Mouse (Mus musculus) C2C12 (cell line): ENCODE results near the gene Prdm11. TPM values are rescaled to one million over a fixed set of nuclear protein-coding genes. Genes with fewer than 3 reads are reported as not detected.

ENCODE experiments used
- H3K27me3 ChIP-seq: one replicate; pipeline ENCODE4 v1.6.1; 2011; ENCODE audit not compliant: control insufficient read depth, insufficient read depth, insufficient read length
- H3K36me3 ChIP-seq: one replicate; pipeline ENCODE4 v1.6.1; 2011; ENCODE audit not compliant: control insufficient read depth, insufficient read depth
- H3K4me3 ChIP-seq: one replicate; pipeline ENCODE4 v1.5.1; 2011; ENCODE audit warnings: mild to moderate bottlenecking, control low read depth; ENCODE audit not compliant: poor library complexity, insufficient read depth, severe bottlenecking
- H3K79me2 ChIP-seq: one replicate; pipeline ENCODE4 v1.6.1; 2011; ENCODE audit not compliant: control insufficient read depth, insufficient read depth
- H3K79me3 ChIP-seq: one replicate; pipeline ENCODE4 v1.6.1; 2011; ENCODE audit warnings: low read depth, control low read depth
- H3ac ChIP-seq: one replicate; pipeline ENCODE3; 2011; ENCODE audit warnings: low read depth; ENCODE audit not compliant: control insufficient read depth, insufficient read length
- CEBPB ChIP-seq: IDR thresholded peaks from one replicate; pipeline ENCODE4 v1.6.1; 2011; ENCODE audit warnings: low read depth, mild to moderate bottlenecking, control low read depth, moderate library complexity
- CTCF ChIP-seq: IDR thresholded peaks from one replicate; pipeline ENCODE4 v1.5.1; 2011; ENCODE audit not compliant: control insufficient read depth, insufficient read depth, insufficient read length
- FOSL1 ChIP-seq: IDR thresholded peaks from one replicate; pipeline ENCODE4 v1.8.0; 2011; ENCODE audit warnings: mild to moderate bottlenecking, low read length; ENCODE audit not compliant: poor library complexity, insufficient read depth, severe bottlenecking
- MAX ChIP-seq: IDR thresholded peaks from one replicate; pipeline ENCODE4 v1.6.1; 2011; ENCODE audit warnings: mild to moderate bottlenecking, control low read depth
- MYOD1 ChIP-seq: IDR thresholded peaks from one replicate; pipeline ENCODE4 v1.6.1; 2011; ENCODE audit warnings: low read depth; ENCODE audit not compliant: control insufficient read depth, insufficient read length
- MYOG ChIP-seq: IDR thresholded peaks from one replicate; pipeline ENCODE4 v1.6.1; 2011; ENCODE audit not compliant: control insufficient read depth, insufficient read length; ENCODE audit errors: extremely low read depth
- USF1 ChIP-seq: IDR thresholded peaks from one replicate; pipeline ENCODE4 v1.6.1; 2011; ENCODE audit warnings: low read depth, mild to moderate bottlenecking, control low read depth, moderate library complexity
- polyA plus RNA-seq: library from polyadenylated mRNA; unstranded; fragments of >200 nt; fragmentation: generic; extraction: Trizol; gene quantifications from one replicate; pipeline ENCODE4 v1.2.1, GENCODE M21; 2012; ENCODE audit warnings: missing spikeins

Prdm11 gene
- polyA plus RNA-seq, 1 experiment, result 2.7 TPM

DNA sequence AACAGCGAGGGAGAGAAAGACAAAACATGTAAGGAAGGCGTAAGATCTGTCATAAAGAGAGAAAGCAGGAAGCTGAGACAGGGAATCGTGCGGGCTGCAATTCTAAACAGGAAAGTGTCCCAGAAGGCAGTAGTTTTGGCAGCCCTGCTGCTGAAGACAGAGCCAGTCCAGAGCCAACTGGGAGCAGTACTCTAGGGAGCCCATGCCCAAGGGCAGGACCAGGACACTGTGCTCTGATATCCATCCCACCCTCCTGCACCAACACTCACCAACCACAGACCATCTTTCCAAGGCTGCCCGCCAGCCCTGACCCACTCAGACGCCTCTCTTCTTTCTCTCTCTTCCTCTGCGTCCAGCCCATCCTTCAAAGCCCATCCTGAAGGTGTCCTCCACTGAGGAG, 5.1 kb downstream of the Prdm11 start:
- no peaks in the 10 kb centered on the region for H3K79me2 ChIP-seq
- no peaks in the 10 kb centered on the region for H3K27me3 ChIP-seq
- no peak overlapping the region for H3ac ChIP-seq
- no peak overlapping the region for H3K4me3 ChIP-seq
- H3K36me3 ChIP-seq, result no peaks in the 10 kb centered on the region
- H3K79me3 ChIP-seq, result peaks cover 2% of the 10 kb centered on the region
- TF ChIP-seq CTCF (no peak), MYOG (no peak), MYOD1 (no peak), USF1 (no peak), MAX (no peak), CEBPB (no peak)

DNA sequence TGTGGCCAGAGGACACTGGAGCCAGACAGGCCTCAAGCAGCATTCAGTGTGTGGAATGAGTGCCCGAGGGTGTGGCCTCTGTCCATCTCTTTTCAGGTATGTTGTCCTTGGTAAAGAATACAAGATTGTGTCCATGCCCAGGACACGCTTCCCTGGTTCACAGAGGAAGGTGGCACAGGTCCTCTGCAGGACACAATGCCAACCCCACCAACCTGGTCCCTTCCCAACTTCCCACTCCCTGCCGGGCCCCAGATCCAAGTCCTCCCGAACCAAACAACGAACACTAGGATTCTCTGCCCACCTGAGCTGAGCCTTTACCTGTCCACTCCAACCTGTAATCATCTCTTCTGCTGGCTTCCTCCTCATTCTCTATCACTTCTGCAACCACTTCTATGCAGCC, 6.3 kb downstream of the Prdm11 start:
- H3K27me3 ChIP-seq, result no peaks in the 10 kb centered on the region
- TF ChIP-seq CTCF (no peak), MYOD1 (no peak), CEBPB (no peak), MYOG (no peak), FOSL1 (no peak), USF1 (no peak), MAX (no peak)
- peaks cover 2% of the 10 kb centered on the region for H3K79me3 ChIP-seq
- no peak overlapping the region for H3K4me3 ChIP-seq
- H3K79me2 ChIP-seq, result no peaks in the 10 kb centered on the region
- H3K36me3 ChIP-seq, result no peaks in the 10 kb centered on the region
- no peak overlapping the region for H3ac ChIP-seq

DNA sequence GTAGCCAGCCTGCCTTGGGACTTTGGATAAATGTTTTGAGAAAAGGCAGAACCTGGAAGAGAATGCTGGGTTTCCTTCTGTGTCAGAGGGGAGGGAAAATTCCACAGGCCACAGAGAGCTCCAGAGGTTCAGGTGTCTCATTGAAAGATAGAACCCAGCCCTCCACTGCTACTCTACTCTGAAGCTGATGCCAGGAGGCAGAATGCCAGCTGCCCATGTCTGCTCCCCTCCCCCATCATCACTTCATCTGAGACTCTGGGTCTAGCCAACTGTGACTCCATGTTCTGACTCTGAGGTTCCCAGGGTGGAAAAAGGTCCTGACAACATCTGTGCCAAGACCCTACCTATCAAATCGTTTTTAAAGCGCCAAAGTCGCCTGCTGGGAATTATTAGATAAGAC, 6.9 kb downstream of the Prdm11 start:
- H3ac ChIP-seq, result no peak overlapping the region
- TF ChIP-seq MAX (no peak), MYOD1 (no peak), USF1 (no peak), MYOG (no peak), CEBPB (no peak), FOSL1 (no peak), CTCF (no peak)
- no peaks in the 10 kb centered on the region for H3K36me3 ChIP-seq
- H3K79me2 ChIP-seq, result no peaks in the 10 kb centered on the region
- H3K79me3 ChIP-seq, result peaks cover 2% of the 10 kb centered on the region
- H3K27me3 ChIP-seq, result no peaks in the 10 kb centered on the region
- H3K4me3 ChIP-seq, result no peak overlapping the region

DNA sequence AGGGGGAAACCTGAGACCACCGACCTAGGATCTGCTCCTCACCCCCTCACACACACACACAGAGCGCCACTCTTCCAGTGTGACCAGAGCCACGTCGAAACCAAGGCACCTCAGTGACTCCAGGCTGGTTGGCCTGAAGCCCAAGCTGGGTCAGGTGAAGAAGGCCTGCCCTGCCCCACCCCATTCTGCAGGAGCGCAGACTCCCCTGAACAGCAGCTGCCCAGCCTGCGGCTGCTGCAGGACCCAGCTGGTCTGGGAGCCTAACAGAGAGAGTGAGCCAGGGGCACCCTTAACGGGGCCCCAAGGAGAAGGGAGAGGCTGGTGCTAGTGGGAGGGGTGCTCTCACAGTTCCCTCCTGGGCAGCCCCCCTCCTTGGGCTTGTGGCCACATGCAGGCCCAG, 10.3 kb downstream of the Prdm11 start:
- no peak overlapping the region for H3ac ChIP-seq
- no peaks in the 10 kb centered on the region for H3K27me3 ChIP-seq
- no peaks in the 10 kb centered on the region for H3K79me3 ChIP-seq
- no peak overlapping the region for H3K4me3 ChIP-seq
- no peak for TF ChIP-seq CEBPB
- TF ChIP-seq MYOG, result no peak
- TF ChIP-seq FOSL1, result no peak
- TF ChIP-seq MYOD1, result no peak
- no peak for TF ChIP-seq MAX
- TF ChIP-seq CTCF, result no peak
- TF ChIP-seq USF1, result no peak
- H3K79me2 ChIP-seq, result no peaks in the 10 kb centered on the region
- no peaks in the 10 kb centered on the region for H3K36me3 ChIP-seq

DNA sequence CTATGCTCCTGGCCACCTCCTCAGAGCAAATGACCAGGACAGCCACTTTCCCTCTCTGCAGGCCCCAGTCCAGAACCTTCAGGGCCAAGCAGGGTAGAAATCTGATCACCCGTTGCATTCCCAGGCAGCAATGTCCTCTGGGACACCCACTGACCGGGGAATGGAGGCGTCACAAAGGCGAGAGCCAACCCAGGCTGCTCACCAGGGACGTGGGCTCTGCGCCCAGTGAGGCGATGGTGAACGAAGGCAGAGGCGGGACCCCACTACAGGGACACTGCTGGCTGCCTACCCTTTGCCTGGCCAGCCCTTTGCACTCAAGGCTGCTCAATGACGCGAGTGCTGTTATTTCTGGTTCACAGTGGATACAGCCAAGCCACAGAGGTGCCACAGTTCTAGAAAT, 13.3 kb downstream of the Prdm11 start:
- H3K79me2 ChIP-seq, result no peaks in the 10 kb centered on the region
- H3K79me3 ChIP-seq, result no peaks in the 10 kb centered on the region
- H3ac ChIP-seq, result peak overlapping the region; percentile 10
- H3K27me3 ChIP-seq, result no peaks in the 10 kb centered on the region
- TF ChIP-seq MYOD1 (no peak), CEBPB (no peak)
- no peak overlapping the region for H3K4me3 ChIP-seq
- no peaks in the 10 kb centered on the region for H3K36me3 ChIP-seq

DNA sequence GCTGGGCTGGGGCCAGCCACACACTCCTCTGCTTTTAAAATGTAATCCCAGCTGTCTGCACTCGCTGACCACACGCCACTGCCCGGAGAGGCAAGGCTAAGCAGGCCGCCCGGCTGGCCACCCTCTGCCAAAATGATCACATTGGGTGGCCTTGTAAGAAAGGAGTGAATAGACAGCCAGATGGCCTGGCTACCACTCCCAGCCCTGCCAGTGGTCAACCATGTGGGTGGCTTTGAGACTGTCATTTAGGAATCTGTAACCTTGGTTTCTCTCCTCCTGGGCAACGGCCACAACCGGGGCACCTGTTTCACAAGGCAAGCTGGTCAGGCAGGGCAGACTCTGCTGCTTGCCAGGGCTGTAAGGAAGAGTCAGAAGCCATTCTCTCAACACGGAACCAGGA, 13.9 kb downstream of the Prdm11 start:
- no peak overlapping the region for H3K4me3 ChIP-seq
- H3K79me2 ChIP-seq, result no peaks in the 10 kb centered on the region
- H3K36me3 ChIP-seq, result no peaks in the 10 kb centered on the region
- no peaks in the 10 kb centered on the region for H3K27me3 ChIP-seq
- TF ChIP-seq MAX (no peak), FOSL1 (no peak), CEBPB (no peak), CTCF (no peak)
- no peak overlapping the region for H3ac ChIP-seq
- H3K79me3 ChIP-seq, result no peaks in the 10 kb centered on the region

DNA sequence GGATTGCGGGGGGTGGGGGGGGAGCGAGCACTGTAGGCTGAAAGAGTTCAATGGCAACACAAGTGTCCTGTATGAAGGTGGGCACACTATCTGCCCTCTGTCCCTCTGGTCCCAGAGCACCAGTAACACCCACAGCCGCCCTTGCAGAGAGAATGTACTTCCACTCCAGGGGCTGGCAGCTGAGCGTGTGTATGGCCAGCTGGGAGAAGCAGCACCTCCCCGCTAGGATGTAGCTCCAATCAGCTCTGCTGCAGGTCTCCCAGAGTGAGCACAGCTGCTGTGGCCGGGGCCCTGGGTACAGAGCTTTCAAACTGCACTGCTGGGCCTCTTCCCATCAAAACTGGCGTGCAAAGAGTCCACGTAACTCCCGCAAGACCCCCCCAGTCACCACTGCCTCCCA, 14.9 kb downstream of the Prdm11 start:
- TF ChIP-seq USF1, result no peak
- TF ChIP-seq MYOG, result no peak
- TF ChIP-seq MYOD1, result no peak
- no peak for TF ChIP-seq FOSL1
- no peak for TF ChIP-seq CEBPB
- TF ChIP-seq MAX, result no peak
- TF ChIP-seq CTCF, result no peak
- no peaks in the 10 kb centered on the region for H3K79me3 ChIP-seq
- no peaks in the 10 kb centered on the region for H3K27me3 ChIP-seq
- no peaks in the 10 kb centered on the region for H3K36me3 ChIP-seq
- no peak overlapping the region for H3K4me3 ChIP-seq
- H3K79me2 ChIP-seq, result no peaks in the 10 kb centered on the region
- no peak overlapping the region for H3ac ChIP-seq
